Comparison of ENCODE assay signal across 22 mouse cellular contexts in genomic region chr8:13419111-13419639, GRCm38 (mm10). TPM values are rescaled to one million over a fixed set of nuclear protein-coding genes. Genes with fewer than 3 reads are reported as not detected.
"Had no signal": no experiment of that assay in that cellular context is flagged by ENCODE, and none has a peak within 500 bp of the region (broad histone marks: within the 10 kb centered on the region; RNA-seq: fewer than 3 reads in every experiment).

No protein-coding gene starts in this region.

- H3K4me1 ChIP-seq: limb, embryonic 10.5 days; liver, embryonic 13.5 days; lung, embryonic 15.5 days; megakaryocyte, embryonic 14.5 days; midbrain, embryonic 15.5 days; neural tube, embryonic 12.5 days had no signal

- ATAC-seq: liver, postnatal 0 days; midbrain, embryonic 15.5 days had no signal

- DNase-seq: kidney, postnatal 10 days; kidney, postnatal 4 days; liver, embryonic 13.5 days; liver, postnatal 0 days; lung, postnatal 14 days; thymus, adult 18-20 months; thymus, postnatal 25 days had no signal

- H3K36me3 ChIP-seq: limb, embryonic 10.5 days; liver, embryonic 13.5 days; lung, embryonic 15.5 days; midbrain, embryonic 15.5 days; neural tube, embryonic 12.5 days had no signal

- H3K27me3 ChIP-seq: liver, embryonic 13.5 days; lung, embryonic 15.5 days; midbrain, embryonic 15.5 days; neural tube, embryonic 12.5 days had no signal

- H3K4me2 ChIP-seq: liver, embryonic 13.5 days; lung, embryonic 15.5 days; midbrain, embryonic 11.5 days; midbrain, embryonic 15.5 days; neural tube, embryonic 12.5 days had no signal

- H3K27ac ChIP-seq: layer of hippocampus, adult 2 months; limb, embryonic 10.5 days; liver, embryonic 13.5 days; lung, embryonic 15.5 days; macrophage; midbrain, embryonic 15.5 days; neural tube, embryonic 12.5 days; stomach, postnatal 0 days had no signal

- H3K9me3 ChIP-seq: limb, embryonic 10.5 days; liver, embryonic 13.5 days; lung, embryonic 15.5 days; midbrain, embryonic 15.5 days; neural tube, embryonic 12.5 days had no signal

- H3K9ac ChIP-seq: liver, embryonic 13.5 days; liver, postnatal 0 days; lung, embryonic 15.5 days; midbrain, embryonic 15.5 days; neural tube, embryonic 12.5 days had no signal

- H3K4me3 ChIP-seq: layer of hippocampus, adult 2 months; limb, embryonic 10.5 days; liver, embryonic 13.5 days; lung, embryonic 15.5 days; megakaryocyte, embryonic 14.5 days; midbrain, embryonic 15.5 days; neural tube, embryonic 12.5 days had no signal

RNA-seq across cellular contexts. Expression of gene Grk1, which starts 14.3 kb away (rescaled TPM):
- total RNA-seq: layer of hippocampus, adult 2 months; monocyte, adult 5-6 weeks; neutrophil, adult 5-6 weeks had no signal
- polyA plus RNA-seq: kidney, embryonic 14.5 days; liver, embryonic 13.5 days; liver, postnatal 0 days; lung, embryonic 15.5 days; macrophage; stomach, postnatal 0 days had no signal

RNA-seq across cellular contexts. Expression of gene Tmem255b, which starts 15.8 kb away (rescaled TPM):
- total RNA-seq: monocyte, adult 5-6 weeks; neutrophil, adult 5-6 weeks had no signal
- polyA plus RNA-seq: liver, embryonic 13.5 days; liver, postnatal 0 days; macrophage had no signal

RNA-seq across cellular contexts. Expression of gene Atp4b, which starts 22.6 kb away (rescaled TPM):
- total RNA-seq: layer of hippocampus, adult 2 months; layer of hippocampus, postnatal 10 days; monocyte, adult 5-6 weeks; neutrophil, adult 5-6 weeks had no signal
- polyA plus RNA-seq: kidney, embryonic 14.5 days; limb, embryonic 10.5 days; limb, embryonic 14.5 days; liver, embryonic 13.5 days; liver, postnatal 0 days; lung, embryonic 15.5 days; macrophage; midbrain, embryonic 15.5 days; neural tube, embryonic 12.5 days; urinary bladder, adult 2 months had no signal
